ENCODE assay signal across 1 mouse cellular context in the genomic region with DNA sequence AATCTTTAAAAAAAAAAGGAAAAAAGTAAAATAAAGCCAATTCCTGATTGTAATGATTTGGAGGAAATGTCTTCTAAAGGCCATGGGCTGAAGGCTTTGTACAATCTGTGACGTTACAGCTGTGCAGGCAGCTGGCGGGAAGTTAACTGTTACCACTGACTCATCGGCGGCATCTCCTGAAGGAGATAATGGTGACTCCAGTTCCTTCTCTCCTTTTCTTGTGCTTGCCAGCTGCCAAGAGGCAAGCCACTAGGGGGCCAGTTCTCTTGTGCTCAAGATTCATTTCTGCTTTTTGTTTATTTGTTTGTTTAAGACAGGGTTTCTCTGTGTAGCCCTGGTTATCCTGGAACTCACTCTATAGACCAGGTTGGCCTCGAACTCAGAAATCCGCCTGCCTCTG.
TF ChIP-seq lines count a peak whose summit lies in the region.

No protein-coding gene starts in this region.

TF ChIP-seq in MEL, 35 proteins besides CTCF, POLR2A, EP300 and RAD21 (continued from another document):
- TF ChIP-seq CHD2 (IDR thresholded peaks at IDR 0.05; ENCODE audit: low read length), result no peak
- no peak; the same call in 1 of the 2 replicates for TF ChIP-seq MXI1 (IDR thresholded peaks at IDR 0.05; ENCODE audit: low read depth, low read length)
- peak; percentile 55 for TF ChIP-seq SMC3 (IDR thresholded peaks at IDR 0.05; ENCODE audit: low read depth, low read length)
- no peak for TF ChIP-seq MYC (IDR thresholded peaks at IDR 0.05; ENCODE audit: low read depth, low read length)
- TF ChIP-seq CHD1 (IDR thresholded peaks at IDR 0.05; ENCODE audit: low read depth, low read length), result no peak
- no peak for TF ChIP-seq JUND (IDR thresholded peaks at IDR 0.05; ENCODE audit: low read depth, low read length)
- no peak for TF ChIP-seq POLR2AphosphoS2 (IDR thresholded peaks at IDR 0.05; ENCODE audit: low read length)
- no peak for TF ChIP-seq GABPA (IDR thresholded peaks at IDR 0.05; ENCODE audit: low read depth, low read length)
- TF ChIP-seq KAT2A (conservative IDR thresholded peaks at IDR 0.05; ENCODE audit: low read depth, low read length), result no peak
- peak; percentile 67 for TF ChIP-seq RCOR1 (IDR thresholded peaks at IDR 0.05; ENCODE audit: low read depth, low read length)
- TF ChIP-seq TAL1 (IDR thresholded peaks at IDR 0.05; ENCODE audit: low read length), result peak; percentile 22; the same call in 1 of the 2 replicates
- TF ChIP-seq MYB (IDR thresholded peaks at IDR 0.05; ENCODE audit: low read depth, low read length), result 0 out of 2 replicates have a peak, but pooled peaks have one; percentile 43
- TF ChIP-seq MEF2A (IDR thresholded peaks at IDR 0.05; ENCODE audit: extremely low read depth, insufficient replicate concordance, low read depth, low read length, poor library complexity, severe bottlenecking), result no peak
- peak; percentile 86 for TF ChIP-seq E2F4 (IDR thresholded peaks at IDR 0.05; ENCODE audit: borderline replicate concordance, low read depth, low read length)
- peak; percentile 88 for TF ChIP-seq ETS1 (IDR thresholded peaks at IDR 0.05; ENCODE audit: low read depth, low read length)
- peak; percentile 65; the same call in 1 of the 2 replicates for TF ChIP-seq GATA1 (IDR thresholded peaks at IDR 0.05; ENCODE audit: low read depth, low read length)
- no peak for TF ChIP-seq ZKSCAN1 (IDR thresholded peaks at IDR 0.05; ENCODE audit: low read depth, low read length)
- no peak for TF ChIP-seq MAZ (IDR thresholded peaks at IDR 0.05; ENCODE audit: low read depth, low read length)
- TF ChIP-seq ZMIZ1 (IDR thresholded peaks at IDR 0.05; ENCODE audit: low read depth, low read length), result no peak
- 0 out of 2 replicates have a peak, but pooled peaks have one; percentile 13 for TF ChIP-seq ZC3H11A (IDR thresholded peaks at IDR 0.05; ENCODE audit: low read depth, low read length)
- TF ChIP-seq TBP (IDR thresholded peaks at IDR 0.05; ENCODE audit: low read depth, low read length), result 0 out of 2 replicates have a peak, but pooled peaks have one; percentile 12
- no peak for TF ChIP-seq MAFK (IDR thresholded peaks at IDR 0.05; ENCODE audit: borderline replicate concordance, low read depth, low read length)
- TF ChIP-seq BHLHE40 (IDR thresholded peaks at IDR 0.05; ENCODE audit: borderline replicate concordance, low read depth, low read length), result no peak
- no peak for TF ChIP-seq USF1 (IDR thresholded peaks at IDR 0.05; ENCODE audit: low read depth, low read length)
- no peak for TF ChIP-seq ELF1 (IDR thresholded peaks at IDR 0.05; ENCODE audit: low read depth, low read length)
- TF ChIP-seq ZNF384 (IDR thresholded peaks at IDR 0.05; ENCODE audit: low read depth, low read length), result no peak
- peak; percentile 67 for TF ChIP-seq SIN3A (IDR thresholded peaks at IDR 0.05; ENCODE audit: low read length)
- TF ChIP-seq UBTF (IDR thresholded peaks at IDR 0.05; ENCODE audit: borderline replicate concordance, insufficient read depth, low read depth, low read length), result no peak
TF ChIP-seq in MEL: peak in this region for 13.
